Mouse (Mus musculus) heart, embryonic 10.5 days (tissue): ENCODE results near the gene Exosc10. TPM values are rescaled to one million over a fixed set of nuclear protein-coding genes. Genes with fewer than 3 reads are reported as not detected.

Experiments used
- DNase-seq: peaks from one replicate; pipeline ENCODE4 v3.0.0-alpha.2; 2017; ENCODE audit warnings: low spot score
- H3K27ac ChIP-seq: fragments of 300-500 bp; sonication (generic); 2 replicates; pipeline ENCODE4 v1.5.1; 2016; ENCODE audit warnings: mild to moderate bottlenecking
- H3K27me3 ChIP-seq: fragments of 300-500 bp; sonication (generic); 2 replicates; pipeline ENCODE4 v1.6.1; 2016; ENCODE audit warnings: mild to moderate bottlenecking; ENCODE audit not compliant: poor library complexity, insufficient read depth, severe bottlenecking
- H3K36me3 ChIP-seq: fragments of 300-500 bp; sonication (generic); 2 replicates; pipeline ENCODE4 v1.6.1; 2016; ENCODE audit warnings: mild to moderate bottlenecking, moderate library complexity
- H3K4me1 ChIP-seq: fragments of 300-500 bp; sonication (generic); 2 replicates; pipeline ENCODE4 v1.6.1; 2016; ENCODE audit warnings: mild to moderate bottlenecking
- H3K4me3 ChIP-seq: fragments of 300-500 bp; sonication (generic); 2 replicates; pipeline ENCODE4 v1.5.1; 2016; ENCODE audit warnings: mild to moderate bottlenecking, moderate library complexity
- H3K9me3 ChIP-seq: fragments of 300-500 bp; sonication (generic); 2 replicates; pipeline ENCODE4 v1.6.1; 2016; ENCODE audit warnings: mild to moderate bottlenecking, moderate library complexity
- WGBS: fragments of 180-500 bp; shearing (Covaris S2); methylation state at CpG from one replicate; pipeline ENCODE4 v1.1.7; 2016; 5-methylcytosine and 5-hydroxymethylcytosine counted together
- polyA plus RNA-seq: library from polyadenylated mRNA; unstranded; fragments of >200 nt; fragmentation: Nextera tagmentation; extraction: Ambion mirVana; gene quantifications from 2 replicates; pipeline ENCODE4 v1.2.1, GENCODE M21; 2016

Gene Exosc10
- polyA plus RNA-seq, 1 experiment from 2014 or later, result 90.1 TPM

DNA sequence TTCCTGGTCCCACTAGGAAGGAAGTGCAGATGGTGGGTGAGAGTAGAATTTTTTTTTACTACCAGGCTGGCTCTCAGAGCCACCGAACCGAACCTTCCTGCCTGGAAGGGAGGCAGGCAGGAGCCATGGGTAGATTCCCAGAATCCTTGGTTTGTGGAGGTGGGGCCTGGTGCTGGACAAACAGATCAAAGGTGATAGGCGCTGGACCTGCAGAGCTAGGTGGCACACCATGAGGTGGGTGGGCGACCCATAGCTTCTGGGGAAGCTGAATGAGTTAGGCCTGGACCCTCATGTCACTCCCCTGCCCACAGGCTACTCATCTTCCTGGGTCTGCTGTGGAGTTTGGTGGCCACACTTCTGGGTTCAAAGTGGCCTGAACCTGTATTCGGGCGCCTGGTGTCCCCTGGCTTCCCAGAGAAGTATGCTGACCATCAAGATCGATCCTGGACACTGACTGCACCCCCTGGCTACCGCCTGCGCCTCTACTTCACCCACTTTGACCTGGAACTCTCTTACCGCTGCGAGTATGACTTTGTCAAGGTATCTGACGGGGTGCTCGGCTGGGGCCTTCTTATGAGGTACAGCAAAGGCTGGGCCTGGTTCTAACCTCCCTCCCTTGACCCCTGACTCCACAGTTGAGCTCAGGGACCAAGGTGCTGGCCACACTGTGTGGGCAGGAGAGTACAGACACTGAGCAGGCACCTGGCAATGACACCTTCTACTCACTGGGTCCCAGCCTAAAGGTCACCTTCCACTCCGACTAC lies 44.3 kb downstream of the Exosc10 start, which contains the start of gene Masp2:
Masp2 (plus strand) TSS at position 198 of the 764 bp plus-strand sequence.
- WGBS, result 88% methylated on average over 14 of the region's 14 CpGs
- H3K4me3 ChIP-seq, result no peak within 1 kb of the TSS
- H3K4me1 ChIP-seq, result 0 out of 2 replicates have a peak, but pooled peaks cover 4% of the 10 kb centered on the region
- no peak for DNase-seq
- H3K27me3 ChIP-seq, result no peaks in the 10 kb centered on the region
- H3K36me3 ChIP-seq, result peaks cover 23% of the 10 kb centered on the region
- 0 out of 2 replicates have a peak, but pooled peaks cover 2% of the 10 kb centered on the region for H3K9me3 ChIP-seq
- peak within 1 kb of the TSS; percentile 16; the same call in 1 of the 2 replicates for H3K27ac ChIP-seq

- H3K27ac ChIP-seq, result no peak overlapping the region
- H3K4me1 ChIP-seq, result 0 out of 2 replicates have a peak, but pooled peaks cover 4% of the 10 kb centered on the region
- no peak for DNase-seq
- no peaks in the 10 kb centered on the region for H3K27me3 ChIP-seq
- no peak overlapping the region for H3K4me3 ChIP-seq
- WGBS, result 68% methylated on average over 10 of the region's 10 CpGs
- H3K9me3 ChIP-seq, result 0 out of 2 replicates have a peak, but pooled peaks cover 2% of the 10 kb centered on the region
- H3K36me3 ChIP-seq, result peaks cover 14% of the 10 kb centered on the region
These were observed 45.3 kb downstream of the Exosc10 start for GRCm38 (mm10) chr4:148603376-148604139.

DNA sequence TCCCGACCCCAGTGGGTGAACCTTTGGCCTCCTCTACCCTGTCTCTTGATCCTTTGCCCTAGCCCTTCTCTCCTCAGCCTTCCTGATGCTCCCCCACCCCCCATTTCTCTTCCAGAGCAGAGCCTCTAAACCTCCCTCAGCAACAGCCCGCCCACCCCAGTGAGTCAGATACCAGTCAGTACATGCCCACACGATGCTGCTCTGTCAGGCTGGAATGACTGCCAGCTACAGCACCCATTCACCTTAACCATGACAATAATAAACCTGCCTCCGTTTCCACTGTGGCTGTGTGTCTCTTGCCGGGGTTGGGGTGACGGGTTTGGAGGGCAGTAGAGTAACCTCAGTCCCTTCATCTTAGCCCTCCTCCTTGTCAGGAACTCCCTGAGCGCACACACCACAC lies 45.9 kb downstream of the Exosc10 start:
- 75% methylated on average over 7 of the region's 7 CpGs for WGBS
- no peak for DNase-seq
- no peaks in the 10 kb centered on the region for H3K9me3 ChIP-seq
- H3K36me3 ChIP-seq, result peaks cover 8% of the 10 kb centered on the region
- peaks cover 9% of the 10 kb centered on the region; the same call in 1 of the 2 replicates for H3K4me1 ChIP-seq
- no peak overlapping the region for H3K27ac ChIP-seq
- no peak overlapping the region for H3K4me3 ChIP-seq
- H3K27me3 ChIP-seq, result no peaks in the 10 kb centered on the region

- DNase-seq, result no peak
- Histone ChIP-seq H3K9me3 (no peaks in the 10 kb centered on the region), H3K27ac (no peak overlapping the region), H3K4me1 (peaks cover 9% of the 10 kb centered on the region; the same call in 1 of the 2 replicates), H3K36me3 (peaks cover 6% of the 10 kb centered on the region), H3K27me3 (no peaks in the 10 kb centered on the region), H3K4me3 (no peak overlapping the region)
- 87% methylated on average over 3 of the region's 3 CpGs for WGBS
These were observed 46.4 kb downstream of the Exosc10 start for GRCm38 (mm10) chr4:148604541-148605165.

DNA sequence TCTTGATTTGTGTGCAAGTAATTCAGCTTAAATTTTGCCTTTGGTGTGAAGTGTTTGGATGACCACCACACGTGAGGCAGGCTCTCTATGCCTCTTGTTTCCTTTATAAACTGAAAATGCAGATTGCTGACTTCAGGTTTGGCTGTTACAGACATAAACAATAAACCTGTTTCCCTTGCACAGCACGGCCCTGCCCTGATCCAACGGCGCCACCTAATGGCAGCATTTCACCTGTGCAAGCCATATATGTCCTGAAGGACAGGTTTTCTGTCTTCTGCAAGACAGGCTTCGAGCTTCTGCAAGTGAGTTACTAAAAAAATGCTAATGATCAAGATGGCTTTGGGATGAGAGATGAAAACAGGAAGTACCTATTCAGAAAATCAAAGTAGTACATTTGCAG lies 49.5 kb downstream of the Exosc10 start:
- peaks cover 15% of the 10 kb centered on the region; the same call in 1 of the 2 replicates for H3K4me1 ChIP-seq
- peaks cover 28% of the 10 kb centered on the region for H3K36me3 ChIP-seq
- H3K9me3 ChIP-seq, result no peaks in the 10 kb centered on the region
- WGBS, result 26% methylated on average over 5 of the region's 5 CpGs
- peak; percentile 79 for DNase-seq
- no peak overlapping the region for H3K4me3 ChIP-seq
- no peaks in the 10 kb centered on the region for H3K27me3 ChIP-seq
- no peak overlapping the region for H3K27ac ChIP-seq

GRCm38 (mm10) chr4:148609805-148610204 lies 51.6 kb downstream of the Exosc10 start:
- Histone ChIP-seq H3K27ac (no peak overlapping the region), H3K9me3 (no peaks in the 10 kb centered on the region), H3K4me1 (peaks cover 11% of the 10 kb centered on the region; the same call in 1 of the 2 replicates), H3K36me3 (peaks cover 46% of the 10 kb centered on the region), H3K27me3 (no peaks in the 10 kb centered on the region), H3K4me3 (no peak overlapping the region)
- WGBS, result 88% methylated on average over 5 of the region's 5 CpGs
- DNase-seq, result peak; percentile 62

DNA sequence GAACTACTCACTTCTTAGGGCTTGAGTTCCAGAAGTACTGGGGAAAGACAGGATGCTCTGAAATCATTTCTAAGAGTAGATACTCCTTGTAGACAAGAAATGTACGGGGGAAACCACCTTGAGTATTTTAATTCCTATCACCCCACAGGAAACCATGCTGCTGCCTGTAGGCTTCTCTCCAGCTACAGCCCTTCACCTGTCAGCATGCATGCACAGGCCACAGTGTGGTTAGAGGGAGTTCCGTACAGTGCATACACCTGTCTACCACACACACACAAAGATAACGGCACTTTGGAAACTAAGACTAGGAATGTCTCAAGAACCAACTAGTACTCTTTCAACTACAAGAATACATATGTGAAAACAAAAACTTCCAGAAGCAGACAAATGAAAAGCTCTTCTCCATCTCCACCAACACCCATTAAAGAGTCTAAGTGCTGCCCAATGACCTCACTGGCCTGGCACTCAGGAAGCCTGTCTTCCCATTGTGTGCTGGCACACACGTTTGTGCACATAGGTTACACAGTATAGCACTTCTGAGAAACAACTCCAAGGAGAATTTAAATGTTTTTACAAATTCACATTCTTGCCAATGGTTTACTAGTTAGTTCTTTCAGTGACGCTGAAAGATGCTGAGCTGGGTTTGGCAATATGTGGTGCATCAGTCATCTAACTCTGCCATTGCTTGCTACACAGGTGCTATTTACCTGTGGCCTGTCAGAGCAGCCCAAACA lies 52.6 kb downstream of the Exosc10 start:
- WGBS, result 72% methylated on average over 5 of the region's 5 CpGs
- Histone ChIP-seq H3K4me1 (peaks cover 11% of the 10 kb centered on the region; the same call in 1 of the 2 replicates), H3K9me3 (no peaks in the 10 kb centered on the region), H3K27ac (no peak overlapping the region), H3K36me3 (peaks cover 56% of the 10 kb centered on the region), H3K27me3 (no peaks in the 10 kb centered on the region), H3K4me3 (no peak overlapping the region)
- peak; percentile 48 for DNase-seq

DNA sequence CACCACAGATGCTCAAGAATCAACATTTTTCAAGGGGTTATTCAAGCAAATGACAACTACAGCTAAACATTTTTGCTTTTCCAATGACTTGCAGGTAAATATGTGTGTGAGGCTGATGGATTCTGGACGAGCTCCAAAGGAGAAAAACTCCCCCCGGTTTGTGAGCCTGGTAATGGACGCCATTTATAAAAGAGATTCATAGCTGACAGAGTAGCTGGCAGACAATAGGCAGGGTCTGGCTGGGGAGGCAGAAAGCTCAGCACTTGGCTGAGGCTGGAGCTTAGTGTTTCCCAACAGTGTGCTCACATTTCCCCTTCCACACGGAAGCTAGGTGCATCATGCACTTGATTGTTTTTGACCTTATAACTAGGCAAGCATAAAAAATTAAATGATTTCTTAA lies 54.3 kb downstream of the Exosc10 start:
- WGBS, result 76% methylated on average over 4 of the region's 4 CpGs
- Histone ChIP-seq H3K4me1 (peaks cover 11% of the 10 kb centered on the region; the same call in 1 of the 2 replicates), H3K4me3 (no peak overlapping the region), H3K36me3 (peaks cover 69% of the 10 kb centered on the region), H3K9me3 (no peaks in the 10 kb centered on the region), H3K27me3 (no peaks in the 10 kb centered on the region), H3K27ac (no peak overlapping the region)
- peak; percentile 70 for DNase-seq

- Histone ChIP-seq H3K9me3 (no peaks in the 10 kb centered on the region), H3K27ac (no peak overlapping the region), H3K36me3 (peaks cover 81% of the 10 kb centered on the region), H3K4me1 (peaks cover 9% of the 10 kb centered on the region; the same call in 1 of the 2 replicates), H3K4me3 (no peak overlapping the region), H3K27me3 (no peaks in the 10 kb centered on the region)
- DNase-seq, result peak; percentile 63
- 86% methylated on average over 9 of the region's 9 CpGs for WGBS
These were observed 55.5 kb downstream of the Exosc10 start for GRCm38 (mm10) chr4:148613738-148614137.

DNA sequence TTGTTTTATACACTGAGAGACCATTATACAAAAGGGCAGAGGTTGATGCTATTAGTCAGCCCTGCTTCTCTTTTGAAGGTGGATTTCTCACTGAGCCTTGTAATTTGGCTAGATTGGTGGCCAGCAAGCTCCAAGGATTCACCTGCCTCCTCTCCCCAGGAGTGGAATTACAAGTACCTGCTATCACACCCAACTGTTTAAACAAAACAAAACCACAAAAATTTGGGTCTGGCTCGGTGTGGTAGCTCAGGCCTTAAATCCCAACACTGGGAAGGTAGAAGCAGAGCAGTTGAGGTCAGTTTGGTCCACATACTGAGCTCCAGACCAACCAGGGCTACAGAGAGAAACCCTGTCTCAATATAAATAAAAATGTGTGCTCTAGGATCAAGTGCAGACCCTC lies 61.6 kb downstream of the Exosc10 start:
- no peaks in the 10 kb centered on the region for H3K9me3 ChIP-seq
- H3K27me3 ChIP-seq, result no peaks in the 10 kb centered on the region
- no peak overlapping the region for H3K27ac ChIP-seq
- no peak for DNase-seq
- WGBS, result 79% methylated on average over 1 of the region's 1 CpGs
- peaks cover 7% of the 10 kb centered on the region for H3K4me1 ChIP-seq
- peaks cover 99% of the 10 kb centered on the region for H3K36me3 ChIP-seq
- no peak overlapping the region for H3K4me3 ChIP-seq

- no peaks in the 10 kb centered on the region for H3K9me3 ChIP-seq
- H3K4me3 ChIP-seq, result no peak overlapping the region
- peaks cover 12% of the 10 kb centered on the region for H3K4me1 ChIP-seq
- 98% methylated on average over 1 of the region's 1 CpGs for WGBS
- peaks cover 94% of the 10 kb centered on the region for H3K36me3 ChIP-seq
- H3K27me3 ChIP-seq, result no peaks in the 10 kb centered on the region
- DNase-seq, result no peak
- no peak overlapping the region for H3K27ac ChIP-seq
These were observed 62.5 kb downstream of the Exosc10 start for GRCm38 (mm10) chr4:148620718-148621117.

- H3K27ac ChIP-seq, result no peak overlapping the region
- peaks cover 77% of the 10 kb centered on the region for H3K36me3 ChIP-seq
- no peaks in the 10 kb centered on the region for H3K9me3 ChIP-seq
- H3K4me3 ChIP-seq, result no peak overlapping the region
- no peaks in the 10 kb centered on the region for H3K27me3 ChIP-seq
- peaks cover 16% of the 10 kb centered on the region for H3K4me1 ChIP-seq
- WGBS, result 98% methylated on average over 4 of the region's 4 CpGs
- DNase-seq, result no peak
These were observed 64.3 kb downstream of the Exosc10 start for GRCm38 (mm10) chr4:148622485-148622884.
